Mouse (Mus musculus): ENCODE data around the gene Nt5e. TPM values are rescaled to one million over a fixed set of nuclear protein-coding genes. Genes with fewer than 3 reads are reported as not detected.

Gene Nt5e
- polyA plus RNA-seq, 1 experiment = 1.3 TPM

DNA sequence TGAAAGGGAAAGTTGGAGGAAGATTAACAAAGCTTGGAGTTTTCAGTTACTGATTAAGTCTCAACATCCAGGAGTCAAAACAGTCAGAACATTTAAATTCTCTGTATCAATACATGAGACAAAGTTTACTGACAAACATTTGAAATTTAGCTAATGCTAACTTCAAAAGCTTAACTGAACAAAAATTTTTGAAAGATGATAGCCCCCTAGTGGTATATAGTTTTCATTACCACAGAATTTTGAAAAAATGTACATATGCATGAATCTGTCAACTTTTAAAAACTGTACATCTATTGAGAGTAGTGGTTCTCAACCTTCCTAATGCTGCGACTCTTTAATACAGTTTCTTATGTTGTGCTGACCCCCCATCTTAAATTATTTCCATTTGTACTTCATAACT is 71.5 kb downstream of the Nt5e start:
- H3K27me3 ChIP-seq (ENCODE audit: control insufficient read depth, insufficient read depth, insufficient read length) = no peaks in the 10 kb centered on the region

GRCm38 (mm10) chr9:88404088-88404487 is 77.1 kb downstream of the Nt5e start:
- no peaks in the 10 kb centered on the region for H3K27me3 ChIP-seq (ENCODE audit: control insufficient read depth, insufficient read depth, insufficient read length)
- H3K4me2 ChIP-seq (ENCODE audit: low read depth) = no peak overlapping the region
- H3ac ChIP-seq (ENCODE audit: control insufficient read depth, insufficient read length) = no peak overlapping the region
- TF ChIP-seq MYOD1 (IDR thresholded peaks at IDR 0.05; ENCODE audit: control insufficient read depth in 1 of 3, insufficient read length in 2 of 3, low read depth in 2 of 3) (no peak), SRF (IDR thresholded peaks at IDR 0.05; ENCODE audit: control insufficient read depth, insufficient read length, low read depth) (no peak)
- H3K4me3 ChIP-seq = no peak overlapping the region
- peaks cover 17% of the 10 kb centered on the region for H3K36me3 ChIP-seq (ENCODE audit: control insufficient read depth, insufficient read depth)
- H3K79me2 ChIP-seq (ENCODE audit: control insufficient read depth, insufficient read depth) = no peaks in the 10 kb centered on the region

More for the DNA sequence above, 71.5 kb downstream of the Nt5e start:
- Histone ChIP-seq H3K36me3 (ENCODE audit: control insufficient read depth, insufficient read depth) (peaks cover 9% of the 10 kb centered on the region), H3K79me2 (ENCODE audit: control insufficient read depth, insufficient read depth) (no peaks in the 10 kb centered on the region), H3ac (ENCODE audit: control insufficient read depth, insufficient read length) (no peak overlapping the region), H3K4me3 (no peak overlapping the region), H3K4me2 (ENCODE audit: low read depth) (no peak overlapping the region)
- TF ChIP-seq USF1 (IDR thresholded peaks at IDR 0.05; ENCODE audit: low read depth) (no peak), POLR2A (IDR thresholded peaks at IDR 0.05; ENCODE audit: insufficient read length, low read depth) (no peak), TCF3 (IDR thresholded peaks at IDR 0.05; ENCODE audit: insufficient read length, low read depth) (no peak), REST (IDR thresholded peaks at IDR 0.05; ENCODE audit: insufficient read depth, insufficient read length) (no peak), MYOD1 (IDR thresholded peaks at IDR 0.05; ENCODE audit: control insufficient read depth in 1 of 3, insufficient read length in 2 of 3, low read depth in 2 of 3) (no peak), MAX (IDR thresholded peaks at IDR 0.05; ENCODE audit: low read depth) (no peak), POLR2AphosphoS2 (IDR thresholded peaks at IDR 0.05; ENCODE audit: insufficient read length, low read depth) (no peak), SRF (IDR thresholded peaks at IDR 0.05; ENCODE audit: control insufficient read depth, insufficient read length, low read depth) (no peak), E2F4 (IDR thresholded peaks at IDR 0.05; ENCODE audit: insufficient read depth) (no peak), TCF12 (IDR thresholded peaks at IDR 0.05; ENCODE audit: insufficient read depth, poor library complexity, severe bottlenecking) (no peak), MYOG (IDR thresholded peaks at IDR 0.05; ENCODE audit: control insufficient read depth in 1 of 3, insufficient read depth in 1 of 3, insufficient read length in 2 of 3, low read depth in 2 of 3) (no peak), CEBPB (IDR thresholded peaks at IDR 0.05; ENCODE audit: insufficient read depth, poor library complexity, severe bottlenecking) (no peak)

- H3K27me3 ChIP-seq (ENCODE audit: control insufficient read depth, insufficient read depth, insufficient read length) = no peaks in the 10 kb centered on the region
- H3ac ChIP-seq (ENCODE audit: control insufficient read depth, insufficient read length) = no peak overlapping the region
- no peak overlapping the region for H3K4me2 ChIP-seq (ENCODE audit: low read depth)
- H3K79me2 ChIP-seq (ENCODE audit: control insufficient read depth, insufficient read depth) = no peaks in the 10 kb centered on the region
- TF ChIP-seq MYOG (IDR thresholded peaks at IDR 0.05; ENCODE audit: control insufficient read depth in 1 of 3, insufficient read depth in 1 of 3, insufficient read length in 2 of 3, low read depth in 2 of 3) (no peak), E2F4 (IDR thresholded peaks at IDR 0.05; ENCODE audit: insufficient read depth) (no peak)
- peaks cover 17% of the 10 kb centered on the region for H3K36me3 ChIP-seq (ENCODE audit: control insufficient read depth, insufficient read depth)
- H3K4me3 ChIP-seq = no peak overlapping the region
Measured at GRCm38 (mm10) chr9:88404515-88404914, 77.5 kb downstream of the Nt5e start.

GRCm38 (mm10) chr9:88409978-88410377 is 83.0 kb downstream of the Nt5e start:
- no peaks in the 10 kb centered on the region for H3K79me2 ChIP-seq (ENCODE audit: control insufficient read depth, insufficient read depth)
- H3K36me3 ChIP-seq (ENCODE audit: control insufficient read depth, insufficient read depth) = peaks cover 3% of the 10 kb centered on the region
- H3K4me3 ChIP-seq = no peak overlapping the region
- no peaks in the 10 kb centered on the region for H3K27me3 ChIP-seq (ENCODE audit: control insufficient read depth, insufficient read depth, insufficient read length)
- TF ChIP-seq CEBPB (IDR thresholded peaks at IDR 0.05; ENCODE audit: insufficient read depth, poor library complexity, severe bottlenecking) (no peak), SRF (IDR thresholded peaks at IDR 0.05; ENCODE audit: control insufficient read depth, insufficient read length, low read depth) (no peak), E2F4 (IDR thresholded peaks at IDR 0.05; ENCODE audit: insufficient read depth) (no peak), REST (IDR thresholded peaks at IDR 0.05; ENCODE audit: insufficient read depth, insufficient read length) (no peak), USF1 (IDR thresholded peaks at IDR 0.05; ENCODE audit: low read depth) (no peak), TCF3 (IDR thresholded peaks at IDR 0.05; ENCODE audit: insufficient read length, low read depth) (no peak), MAX (IDR thresholded peaks at IDR 0.05; ENCODE audit: low read depth) (no peak), TCF12 (IDR thresholded peaks at IDR 0.05; ENCODE audit: insufficient read depth, poor library complexity, severe bottlenecking) (no peak), POLR2AphosphoS2 (IDR thresholded peaks at IDR 0.05; ENCODE audit: insufficient read length, low read depth) (no peak), MYOD1 (IDR thresholded peaks at IDR 0.05; ENCODE audit: control insufficient read depth in 1 of 3, insufficient read length in 2 of 3, low read depth in 2 of 3) (no peak), MYOG (IDR thresholded peaks at IDR 0.05; ENCODE audit: control insufficient read depth in 1 of 3, insufficient read depth in 1 of 3, insufficient read length in 2 of 3, low read depth in 2 of 3) (no peak), POLR2A (IDR thresholded peaks at IDR 0.05; ENCODE audit: insufficient read length, low read depth) (no peak)
- no peak overlapping the region for H3K4me2 ChIP-seq (ENCODE audit: low read depth)
- no peak overlapping the region for H3ac ChIP-seq (ENCODE audit: control insufficient read depth, insufficient read length)

DNA sequence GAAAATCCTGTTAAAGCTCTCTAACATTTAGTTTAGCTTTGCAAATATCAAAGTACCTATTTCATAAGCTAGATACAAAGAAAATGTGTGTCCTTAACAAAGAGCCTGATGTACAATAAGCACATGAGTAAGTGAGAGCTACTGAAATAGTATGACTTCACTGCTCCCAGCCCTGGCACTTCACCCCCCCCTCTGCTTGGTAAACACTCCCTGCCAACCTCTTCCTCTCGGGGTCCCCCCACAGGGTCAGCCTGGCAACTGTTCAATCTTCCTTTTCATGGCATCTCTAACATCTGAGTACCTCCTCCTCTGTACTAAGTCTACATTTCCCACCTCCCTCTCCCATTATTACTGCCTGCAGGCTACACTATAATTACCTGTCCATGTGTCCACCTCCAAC is 89.8 kb downstream of the Nt5e start:
- no peak for TF ChIP-seq SRF (IDR thresholded peaks at IDR 0.05; ENCODE audit: control insufficient read depth, insufficient read length, low read depth)
- TF ChIP-seq CEBPB (IDR thresholded peaks at IDR 0.05; ENCODE audit: insufficient read depth, poor library complexity, severe bottlenecking) = no peak
- no peak for TF ChIP-seq POLR2A (IDR thresholded peaks at IDR 0.05; ENCODE audit: insufficient read length, low read depth)
- Histone ChIP-seq H3K27me3 (ENCODE audit: control insufficient read depth, insufficient read depth, insufficient read length) (no peaks in the 10 kb centered on the region), H3K4me2 (ENCODE audit: low read depth) (no peak overlapping the region), H3K36me3 (ENCODE audit: control insufficient read depth, insufficient read depth) (peaks cover 2% of the 10 kb centered on the region), H3K79me2 (ENCODE audit: control insufficient read depth, insufficient read depth) (no peaks in the 10 kb centered on the region), H3K4me3 (no peak overlapping the region), H3ac (ENCODE audit: control insufficient read depth, insufficient read length) (no peak overlapping the region)

Other genes with a start within 250 kb of the Nt5e start
- gene Snx14, start 111.8 kb downstream of the Nt5e start, polyA plus RNA-seq (2012; fragmentation: generic; extraction: Trizol) = 9.6 TPM
- not detected for gene Gm20537, start 129.4 kb downstream of the Nt5e start, polyA plus RNA-seq (2012; fragmentation: generic; extraction: Trizol)
- gene Syncrip, start 155.4 kb downstream of the Nt5e start, polyA plus RNA-seq (2012; fragmentation: generic; extraction: Trizol) = 41.8 TPM
- gene Zfp949, start 220.8 kb downstream of the Nt5e start, polyA plus RNA-seq (2012; fragmentation: generic; extraction: Trizol) = 3.7 TPM